Mouse (Mus musculus): ENCODE data around the gene Clcn1.

Clcn1 gene

GRCm38 (mm10) chr6:42286448-42286847 is at the start of gene Clcn1:
TSS of gene Clcn1 (plus strand) at chr6:42286685.
- POLR2A ChIA-PET: interaction anchor here in 3 of 4 experiments (0.7 to 6.1 kb wide), 9 partner anchors 8 to 864 kb away, joined by 3 to 63 read pairs (median 4); partner anchors contain the start of gene Casp2 (in 1 of the 3)
- CTCF ChIA-PET: interaction anchor here in 1 of 4 experiments (0.7 kb wide), 1 partner anchor 62 kb away, joined by 14 read pairs; no protein-coding TSS in a partner anchor

- POLR2A ChIA-PET: no interaction called here
- CTCF ChIA-PET: no interaction called here
Measured at GRCm38 (mm10) chr6:42237276-42237805, 49.1 kb upstream of the Clcn1 start.

- ChIA-PET POLR2A (no interaction called here), CTCF (no interaction called here)
Measured at GRCm38 (mm10) chr6:42241311-42242045, 45.0 kb upstream of the Clcn1 start.

- POLR2A ChIA-PET: interaction anchor here in 2 of 4 experiments (0.7 to 1.6 kb wide), 4 partner anchors 10 to 79 kb away, joined by 3 to 7 read pairs (median 4); partner anchors contain the start of gene Casp2 (in 2 of the 2)
- CTCF ChIA-PET: interaction anchor here in 2 of 4 experiments (0.6 to 1.3 kb wide), 5 partner anchors 13 to 1061 kb away, joined by 3 read pairs; partner anchors contain the start of gene Casp2 (in 1 of the 2)
Measured at GRCm38 (mm10) chr6:42245711-42246353, 40.7 kb upstream of the Clcn1 start, which contains the start of gene Gstk1. TSS of gene Gstk1 (plus strand) at chr6:42245935.

- ChIA-PET CTCF (interaction anchor here in 3 of 4 experiments (0.6 to 1.5 kb wide), 4 partner anchors 9 to 76 kb away, joined by 3 to 18 read pairs (median 4); no protein-coding TSS in a partner anchor), POLR2A (interaction anchor here in 2 of 4 experiments (0.7 to 1.1 kb wide), 3 partner anchors 16 to 110 kb away, joined by 3 read pairs; no protein-coding TSS in a partner anchor)
Measured at GRCm38 (mm10) chr6:42247173-42247572, 39.3 kb upstream of the Clcn1 start.

- POLR2A ChIA-PET: no interaction called here
- CTCF ChIA-PET: interaction anchor here in 1 of 4 experiments (1.5 kb wide), 1 partner anchor 8 kb away, joined by 3 read pairs; no protein-coding TSS in a partner anchor
Measured at GRCm38 (mm10) chr6:42247981-42248380, 38.5 kb upstream of the Clcn1 start.

- ChIA-PET POLR2A (interaction anchor here in 1 of 4 experiments (0.7 kb wide), 1 partner anchor 47 kb away, joined by 5 read pairs; no protein-coding TSS in a partner anchor), CTCF (interaction anchor here in 1 of 4 experiments (0.7 kb wide), 1 partner anchor 83 kb away, joined by 5 read pairs; no protein-coding TSS in a partner anchor)
Measured at GRCm38 (mm10) chr6:42251791-42252190, 34.7 kb upstream of the Clcn1 start.

- ChIA-PET CTCF (no interaction called here), POLR2A (no interaction called here)
Measured at GRCm38 (mm10) chr6:42253103-42253502, 33.4 kb upstream of the Clcn1 start.

GRCm38 (mm10) chr6:42257303-42257863 is 29.1 kb upstream of the Clcn1 start:
- POLR2A ChIA-PET: no interaction called here
- CTCF ChIA-PET: no interaction called here

GRCm38 (mm10) chr6:42260430-42260829 is 26.1 kb upstream of the Clcn1 start:
- CTCF ChIA-PET: no interaction called here

GRCm38 (mm10) chr6:42261524-42262170 is 24.8 kb upstream of the Clcn1 start, which contains the start of gene Tmem139:
TSS of gene Tmem139 (plus strand) at chr6:42261970.
- ChIA-PET CTCF (no interaction called here), POLR2A (interaction anchor here in 1 of 4 experiments (0.6 kb wide), 1 partner anchor 9 kb away, joined by 3 read pairs; no protein-coding TSS in a partner anchor)

More at GRCm38 (mm10) chr6:42260430-42260829, 26.1 kb upstream of the Clcn1 start:
- POLR2A ChIA-PET: no interaction called here

GRCm38 (mm10) chr6:42264626-42265312 is 21.7 kb upstream of the Clcn1 start, which contains the start of gene Casp2:
TSS of gene Casp2 (plus strand) at chr6:42264985.
- ChIA-PET POLR2A (interaction anchor here in 2 of 4 experiments (0.6 to 3.1 kb wide), 16 partner anchors 10 to 1401 kb away, joined by 3 to 13 read pairs (median 3); partner anchors contain the start of genes Gstk1 (in 2 of the 2), Clcn1 (in 1 of the 2), Tpk1 (in 1 of the 2) and Zyx (in 1 of the 2)), CTCF (interaction anchor here (0.5 to 1.6 kb wide), 12 partner anchors 19 to 660 kb away, joined by 3 to 10 read pairs (median 4); partner anchors contain the start of genes Gstk1 (in 2 of the 4), Ephb6 (in 1 of the 4) and Zyx (in 1 of the 4))

- ChIA-PET CTCF (interaction anchor here in 2 of 4 experiments (0.8 to 1.3 kb wide), 2 partner anchors 20 to 661 kb away, joined by 3 to 4 read pairs; partner anchors contain the start of genes Ephb6 (in 1 of the 2) and Gstk1 (in 1 of the 2)), POLR2A (interaction anchor here in 2 of 4 experiments (0.6 to 3.1 kb wide), 18 partner anchors 9 to 1400 kb away, joined by 3 to 13 read pairs (median 3); partner anchors contain the start of genes Gstk1 (in 2 of the 2), Clcn1 (in 1 of the 2), Tpk1 (in 1 of the 2) and Zyx (in 1 of the 2))
Measured at GRCm38 (mm10) chr6:42265391-42266330, 20.8 kb upstream of the Clcn1 start.

- POLR2A ChIA-PET: interaction anchor here in 2 of 4 experiments (0.9 to 7.2 kb wide), 3 partner anchors 12 to 24 kb away, joined by 4 to 63 read pairs (median 4); partner anchors contain the start of gene Clcn1 (in 1 of the 2)
- CTCF ChIA-PET: no interaction called here
Measured at GRCm38 (mm10) chr6:42270817-42271216, 15.7 kb upstream of the Clcn1 start.

GRCm38 (mm10) chr6:42276151-42276550 is 10.3 kb upstream of the Clcn1 start:
- CTCF ChIA-PET: no interaction called here
- POLR2A ChIA-PET: interaction anchor here in 2 of 4 experiments (1.2 to 7.2 kb wide), 5 partner anchors 8 to 62 kb away, joined by 3 to 63 read pairs (median 4); partner anchors contain the start of genes Clcn1 (in 2 of the 2) and Casp2 (in 1 of the 2)
